Comparison of ENCODE assay signal across 13 mouse cellular contexts in the genomic region with DNA sequence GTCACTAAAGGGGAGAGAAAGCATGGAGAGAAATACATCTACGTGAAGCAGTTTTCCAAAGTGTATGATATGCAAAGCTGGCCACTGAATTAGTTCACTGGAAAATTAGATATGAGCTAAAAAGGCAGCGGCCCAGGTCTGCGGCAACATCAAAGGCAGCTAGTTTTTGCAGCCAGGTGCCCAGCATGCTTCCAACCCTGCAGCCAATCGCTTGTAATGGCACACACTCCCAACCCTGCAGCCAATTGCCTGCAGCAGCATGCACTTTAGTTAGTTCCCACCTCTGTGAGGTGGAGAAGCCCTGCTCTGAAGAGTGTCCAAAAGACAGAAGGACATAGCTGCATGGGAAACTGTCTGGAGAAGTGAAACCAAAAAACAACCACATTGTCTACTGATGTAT.
"Had no signal": no experiment of that assay in that cellular context is flagged by ENCODE, and none has a peak within 500 bp of the region (broad histone marks: within the 10 kb centered on the region; RNA-seq: fewer than 3 reads in every experiment).

No protein-coding gene starts in this region.

- H3K4me2 ChIP-seq: limb, embryonic 13.5 days; liver, embryonic 15.5 days; midbrain, embryonic 15.5 days; neural tube, embryonic 12.5 days had no signal

- H3K27me3 ChIP-seq: limb, embryonic 13.5 days; liver, embryonic 15.5 days; midbrain, embryonic 15.5 days; neural tube, embryonic 12.5 days had no signal

- DNase-seq: kidney, postnatal 10 days; kidney, postnatal 4 days; left cerebral cortex, postnatal 4 days; lung, adult 2 months; lung, postnatal 36 days; thymus, postnatal 4 days had no signal

- H3K9me3 ChIP-seq: limb, embryonic 13.5 days; liver, embryonic 15.5 days; midbrain, embryonic 15.5 days; neural tube, embryonic 12.5 days had no signal

- ATAC-seq: lung, postnatal 0 days; midbrain, embryonic 15.5 days had no signal

- H3K4me1 ChIP-seq: limb, embryonic 13.5 days; midbrain, embryonic 15.5 days; neural tube, embryonic 12.5 days had no signal

- H3K9ac ChIP-seq: limb, embryonic 13.5 days; liver, embryonic 15.5 days; midbrain, embryonic 15.5 days; neural tube, embryonic 12.5 days had no signal

- H3K4me3 ChIP-seq: layer of hippocampus, adult 2 months; limb, embryonic 13.5 days; liver, embryonic 15.5 days; midbrain, embryonic 15.5 days; neural tube, embryonic 12.5 days had no signal

- H3K36me3 ChIP-seq: midbrain, embryonic 15.5 days had no signal

- H3K27ac ChIP-seq: layer of hippocampus, adult 2 months; limb, embryonic 13.5 days; liver, embryonic 15.5 days; midbrain, embryonic 15.5 days; neural tube, embryonic 12.5 days; stomach, postnatal 0 days had no signal
